Mouse (Mus musculus) embryonic facial prominence, embryonic 10.5 days (tissue): Measurements from ENCODE around the gene Slc39a9. TPM values are rescaled to one million over a fixed set of nuclear protein-coding genes. Genes with fewer than 3 reads are reported as not detected.
A peak's percentile ranks its signal among the peaks of the same experiment; 100 is the strongest.

Experiments
- DNase-seq: peaks from one replicate; pipeline ENCODE4 v3.0.0-alpha.2; 2017; ENCODE audit warnings: low spot score
- H3K27ac ChIP-seq: fragments of 300-500 bp; sonication (generic); replicated peaks from 2 replicates; pipeline ENCODE4 v1.5.1; 2016; ENCODE audit warnings: mild to moderate bottlenecking
- H3K27me3 ChIP-seq: fragments of 300-500 bp; sonication (generic); replicated peaks from 2 replicates; pipeline ENCODE4 v1.6.1; 2016; ENCODE audit warnings: low read depth, mild to moderate bottlenecking; ENCODE audit not compliant: poor library complexity, severe bottlenecking
- H3K36me3 ChIP-seq: fragments of 300-500 bp; sonication (generic); replicated peaks from 2 replicates; pipeline ENCODE4 v1.6.1; 2016; ENCODE audit warnings: mild to moderate bottlenecking, moderate library complexity
- H3K4me1 ChIP-seq: fragments of 300-500 bp; sonication (generic); 2 replicates; pipeline ENCODE4 v1.6.1; 2016
- H3K4me3 ChIP-seq: fragments of 300-500 bp; sonication (generic); 2 replicates; pipeline ENCODE4 v1.5.1; 2016; ENCODE audit warnings: mild to moderate bottlenecking, moderate library complexity
- H3K9me3 ChIP-seq: fragments of 300-500 bp; sonication (generic); 2 replicates; pipeline ENCODE4 v1.6.1; 2016; ENCODE audit warnings: mild to moderate bottlenecking
- WGBS: fragments of 180-500 bp; shearing (Covaris S2); methylation state at CpG from one replicate; pipeline ENCODE4 v1.1.7; 2016; 5-methylcytosine and 5-hydroxymethylcytosine counted together
- polyA plus RNA-seq: library from polyadenylated mRNA; unstranded; fragments of >200 nt; fragmentation: Nextera tagmentation; extraction: Ambion mirVana; gene quantifications from 2 replicates; pipeline ENCODE4 v1.2.1, GENCODE M21; 2016

The Slc39a9 gene
- polyA plus RNA-seq, 1 experiment from 2014 or later, result 24.6 TPM

DNA sequence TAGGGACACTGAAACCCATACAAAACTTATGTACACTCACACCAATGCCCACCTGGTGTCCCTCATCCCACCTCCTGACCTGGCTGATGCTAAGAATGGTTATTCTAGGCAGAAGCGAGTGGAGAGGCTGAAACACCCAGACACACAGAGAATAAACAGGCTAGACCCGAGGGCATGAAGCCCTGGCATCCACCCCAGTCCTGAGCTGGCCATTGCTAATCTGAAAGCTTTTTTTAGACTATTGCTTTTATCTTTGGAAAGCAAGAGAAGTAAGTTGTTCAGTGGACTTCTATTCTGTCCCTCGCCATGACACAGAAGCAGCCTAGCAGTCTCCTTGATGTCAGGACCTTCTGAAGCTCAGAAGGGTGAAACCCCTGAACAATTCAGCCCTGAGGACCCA lies 33.8 kb upstream of the Slc39a9 start:
- Histone ChIP-seq H3K36me3 (0 out of 2 replicates have a peak, but pooled peaks cover 2% of the 10 kb centered on the region), H3K27me3 (no peaks in the 10 kb centered on the region), H3K4me3 (no peak overlapping the region), H3K4me1 (no peaks in the 10 kb centered on the region), H3K9me3 (no peaks in the 10 kb centered on the region), H3K27ac (no peak overlapping the region)
- no peak for DNase-seq
- 78% methylated on average over 3 of the region's 3 CpGs for WGBS

DNA sequence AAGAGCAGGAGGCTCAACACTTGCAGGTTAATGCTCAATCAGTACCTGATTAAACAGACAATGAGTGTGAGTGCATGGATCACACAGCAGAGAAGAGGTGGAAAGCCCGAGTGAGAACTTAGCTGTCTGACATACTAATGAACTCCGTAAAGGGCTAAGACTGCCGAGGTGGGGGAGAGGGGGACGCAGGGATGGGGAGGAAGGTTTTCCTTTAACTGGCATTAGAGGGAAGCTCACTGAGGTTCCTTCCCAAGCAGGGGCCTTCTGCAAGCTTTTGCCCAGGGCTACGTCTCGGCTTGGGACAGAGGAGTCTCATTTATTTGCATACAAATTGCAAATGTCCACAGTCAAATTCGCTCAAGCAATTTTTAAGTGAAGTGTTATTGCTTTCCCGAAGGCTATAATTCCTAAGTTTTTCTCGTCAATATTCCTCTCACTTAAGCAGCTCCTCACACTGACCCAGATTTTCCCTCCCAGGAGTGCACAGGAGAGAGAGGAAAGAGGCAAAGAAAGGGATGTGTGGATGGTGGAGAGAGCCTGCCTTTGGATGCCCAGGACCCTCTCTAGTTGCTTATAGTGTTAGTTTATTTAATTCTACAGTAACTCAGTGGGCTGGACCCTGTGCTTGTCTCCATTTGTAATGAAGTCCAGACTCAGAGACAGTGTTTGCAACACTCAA lies 31.4 kb upstream of the Slc39a9 start:
- Histone ChIP-seq H3K36me3 (no peaks in the 10 kb centered on the region), H3K27me3 (no peaks in the 10 kb centered on the region), H3K27ac (no peak overlapping the region), H3K9me3 (no peaks in the 10 kb centered on the region), H3K4me3 (no peak overlapping the region), H3K4me1 (0 out of 2 replicates have a peak, but pooled peaks cover 4% of the 10 kb centered on the region)
- no peak for DNase-seq
- WGBS, result 57% methylated on average over 9 of the region's 9 CpGs

GRCm38 (mm10) chr12:80615371-80616257 lies 28.1 kb upstream of the Slc39a9 start:
- Histone ChIP-seq H3K4me3 (no peak overlapping the region), H3K4me1 (0 out of 2 replicates have a peak, but pooled peaks cover 4% of the 10 kb centered on the region), H3K27ac (no peak overlapping the region), H3K36me3 (no peaks in the 10 kb centered on the region), H3K9me3 (no peaks in the 10 kb centered on the region), H3K27me3 (no peaks in the 10 kb centered on the region)
- WGBS, result 70% methylated on average over 7 of the region's 7 CpGs
- no peak for DNase-seq

DNA sequence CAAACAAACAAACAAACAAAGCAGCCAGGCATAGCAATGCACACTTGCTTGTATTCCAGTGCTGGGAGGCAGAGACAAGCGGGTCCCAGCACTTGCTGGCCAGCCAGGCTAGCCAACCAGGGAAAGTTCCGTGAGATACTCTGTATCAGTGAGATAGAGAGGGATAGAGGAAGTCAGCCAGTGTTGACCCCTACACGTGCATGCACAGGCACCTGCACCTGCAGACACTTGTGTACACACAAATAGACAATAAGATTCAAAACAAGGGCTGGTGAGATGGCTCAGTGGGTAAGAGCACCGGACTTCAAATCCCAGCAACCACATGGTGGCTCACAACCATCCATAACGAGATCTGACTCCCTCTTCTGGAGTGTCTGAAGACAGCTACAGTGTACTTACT lies 23.2 kb upstream of the Slc39a9 start:
- no peak overlapping the region for H3K4me3 ChIP-seq
- H3K27me3 ChIP-seq, result no peaks in the 10 kb centered on the region
- 0 out of 2 replicates have a peak, but pooled peaks cover 4% of the 10 kb centered on the region for H3K4me1 ChIP-seq
- no peaks in the 10 kb centered on the region for H3K36me3 ChIP-seq
- 83% methylated on average over 5 of the region's 5 CpGs for WGBS
- DNase-seq, result no peak
- no peak overlapping the region for H3K27ac ChIP-seq
- H3K9me3 ChIP-seq, result no peaks in the 10 kb centered on the region

- no peaks in the 10 kb centered on the region for H3K27me3 ChIP-seq
- no peak overlapping the region for H3K4me3 ChIP-seq
- no peak overlapping the region for H3K27ac ChIP-seq
- no peaks in the 10 kb centered on the region for H3K9me3 ChIP-seq
- peaks cover 68% of the 10 kb centered on the region for H3K36me3 ChIP-seq
- H3K4me1 ChIP-seq, result peaks cover 15% of the 10 kb centered on the region
- DNase-seq, result no peak
- WGBS, result 90% methylated on average over 5 of the region's 5 CpGs
Observed at GRCm38 (mm10) chr12:80631790-80632189, 11.9 kb upstream of the Slc39a9 start.

DNA sequence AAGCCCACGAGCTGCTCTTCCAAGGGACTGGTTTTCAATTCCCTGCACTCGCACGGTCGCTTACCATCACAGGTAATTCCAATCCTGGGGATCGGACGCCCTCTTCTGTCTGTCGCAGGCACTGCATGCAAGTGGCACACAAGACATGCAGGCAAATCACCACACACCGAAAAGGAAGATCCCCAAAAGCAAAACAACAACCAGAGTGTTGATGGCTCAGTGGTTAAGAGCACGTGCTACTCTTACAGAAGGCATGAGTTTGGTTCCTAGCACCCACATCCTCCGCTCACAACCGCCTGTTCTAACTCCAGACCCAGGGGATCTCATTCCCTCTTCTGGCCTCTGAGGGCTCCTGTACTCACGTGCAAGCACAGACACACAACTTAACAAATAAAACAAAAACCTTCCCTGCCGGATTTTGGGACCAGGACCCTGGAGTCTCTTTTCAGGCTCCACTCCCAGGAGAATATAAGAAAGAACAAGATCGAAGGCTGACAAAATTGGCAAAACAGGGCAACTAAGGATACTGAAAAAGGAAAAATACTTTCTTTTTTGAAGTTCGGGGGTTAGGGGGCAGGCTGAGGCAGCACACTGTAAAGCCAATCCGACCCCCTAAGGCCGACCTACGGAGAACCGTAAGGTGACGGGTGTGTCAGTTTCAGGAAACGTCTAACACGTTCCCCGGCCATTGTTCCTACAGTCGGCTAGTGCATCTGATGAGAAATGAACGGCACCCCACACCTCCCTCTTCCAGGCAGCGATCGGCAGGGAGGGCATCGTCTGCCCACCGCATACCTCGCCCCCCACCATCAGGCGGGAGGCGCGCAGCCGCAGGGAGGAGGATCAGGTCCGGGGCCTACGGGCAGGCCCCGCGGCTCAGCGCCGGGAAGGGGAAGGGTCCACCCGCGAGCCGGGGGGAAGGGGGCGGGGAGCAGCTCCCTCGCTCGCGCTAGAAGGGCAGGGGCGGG lies 674 bp upstream of the Slc39a9 start:
- H3K36me3 ChIP-seq, result peaks cover 43% of the 10 kb centered on the region
- H3K4me3 ChIP-seq, result peak overlapping the region; percentile 99
- H3K27ac ChIP-seq, result peak overlapping the region; percentile 99
- H3K27me3 ChIP-seq, result no peaks in the 10 kb centered on the region
- DNase-seq, result peak; percentile 77
- H3K4me1 ChIP-seq, result peaks cover 34% of the 10 kb centered on the region
- 2% methylated on average over 48 of the region's 48 CpGs for WGBS
- no peaks in the 10 kb centered on the region for H3K9me3 ChIP-seq

- peak overlapping the region; percentile 99 for H3K27ac ChIP-seq
- peaks cover 34% of the 10 kb centered on the region for H3K4me1 ChIP-seq
- DNase-seq, result no peak
- no peaks in the 10 kb centered on the region for H3K9me3 ChIP-seq
- 10% methylated on average over 18 of the region's 18 CpGs for WGBS
- peaks cover 36% of the 10 kb centered on the region for H3K36me3 ChIP-seq
- H3K4me3 ChIP-seq, result peak overlapping the region; percentile 99
- H3K27me3 ChIP-seq, result no peaks in the 10 kb centered on the region
Observed at GRCm38 (mm10) chr12:80644506-80644868, 804 bp downstream of the Slc39a9 start.

DNA sequence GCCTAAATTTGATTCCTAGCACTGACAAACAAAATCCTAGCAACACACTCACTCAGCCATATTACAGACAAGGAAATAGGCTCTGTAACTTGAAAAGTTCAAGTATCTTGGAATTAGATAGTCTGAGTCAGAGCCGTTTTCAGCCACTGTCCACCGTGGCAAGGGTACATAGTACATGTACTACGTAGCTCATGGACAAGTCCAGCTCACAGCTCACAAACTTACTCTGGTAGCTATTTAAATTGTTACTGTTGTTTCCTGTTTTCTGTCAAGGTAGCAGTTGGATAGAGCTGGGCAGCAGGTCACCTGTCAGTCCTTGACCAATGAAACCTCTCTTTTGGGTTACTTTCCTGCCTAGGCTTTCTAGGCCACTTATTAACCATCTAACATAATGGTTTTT lies 2.7 kb downstream of the Slc39a9 start:
- H3K9me3 ChIP-seq, result no peaks in the 10 kb centered on the region
- DNase-seq, result no peak
- no peak overlapping the region for H3K4me3 ChIP-seq
- WGBS, result 93% methylated on average over 3 of the region's 3 CpGs
- no peaks in the 10 kb centered on the region for H3K27me3 ChIP-seq
- peaks cover 24% of the 10 kb centered on the region for H3K36me3 ChIP-seq
- H3K4me1 ChIP-seq, result peaks cover 34% of the 10 kb centered on the region
- H3K27ac ChIP-seq, result no peak overlapping the region

DNA sequence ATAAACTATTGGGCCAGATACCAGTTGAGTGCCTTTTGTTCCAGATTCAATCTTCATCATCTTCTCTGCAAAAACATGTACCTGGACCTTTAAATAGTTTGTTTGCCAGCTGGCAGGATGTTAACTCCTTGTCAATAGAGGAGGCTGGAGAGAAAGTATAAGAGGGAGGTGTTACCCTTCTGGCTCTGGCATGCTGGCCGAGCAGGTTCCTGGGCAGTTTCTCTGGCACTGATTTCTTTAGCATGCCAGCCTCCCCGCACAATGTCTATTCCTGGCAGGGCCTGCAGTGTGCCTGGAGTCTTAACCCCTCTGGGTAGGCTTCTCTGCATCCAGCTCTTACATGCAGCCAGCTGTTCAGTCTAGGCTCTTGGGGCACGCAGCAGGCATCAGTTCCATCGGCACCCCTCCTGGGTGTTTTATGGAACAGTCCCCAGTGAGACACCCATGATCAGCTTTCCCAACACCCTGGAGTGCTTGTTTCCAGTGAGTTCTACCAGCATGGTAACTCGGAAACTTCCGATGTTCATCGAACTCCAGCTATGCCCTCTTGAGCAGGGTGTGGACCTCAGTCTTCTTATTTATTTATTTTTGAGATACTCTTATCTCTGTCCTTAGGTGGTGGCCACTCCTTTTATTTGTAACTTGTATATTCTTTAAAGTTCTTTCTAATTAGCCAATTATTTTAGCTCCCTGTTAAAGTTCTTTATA lies 10.4 kb downstream of the Slc39a9 start:
- no peaks in the 10 kb centered on the region for H3K9me3 ChIP-seq
- H3K36me3 ChIP-seq, result peaks cover 6% of the 10 kb centered on the region
- H3K4me3 ChIP-seq, result no peak overlapping the region
- H3K27ac ChIP-seq, result no peak overlapping the region
- WGBS, result 95% methylated on average over 7 of the region's 7 CpGs
- DNase-seq, result no peak
- H3K4me1 ChIP-seq, result no peaks in the 10 kb centered on the region
- no peaks in the 10 kb centered on the region for H3K27me3 ChIP-seq

GRCm38 (mm10) chr12:80654659-80655025 lies 11.0 kb downstream of the Slc39a9 start:
- Histone ChIP-seq H3K4me1 (no peaks in the 10 kb centered on the region), H3K27me3 (no peaks in the 10 kb centered on the region), H3K27ac (no peak overlapping the region), H3K4me3 (no peak overlapping the region), H3K36me3 (peaks cover 6% of the 10 kb centered on the region), H3K9me3 (no peaks in the 10 kb centered on the region)
- WGBS, result 88% methylated on average over 3 of the region's 3 CpGs
- no peak for DNase-seq

- H3K27ac ChIP-seq, result no peak overlapping the region
- 91% methylated on average over 6 of the region's 6 CpGs for WGBS
- H3K36me3 ChIP-seq, result peaks cover 14% of the 10 kb centered on the region
- no peaks in the 10 kb centered on the region for H3K9me3 ChIP-seq
- DNase-seq, result no peak
- no peaks in the 10 kb centered on the region for H3K27me3 ChIP-seq
- no peak overlapping the region for H3K4me3 ChIP-seq
- no peaks in the 10 kb centered on the region for H3K4me1 ChIP-seq
Observed at GRCm38 (mm10) chr12:80658661-80659060, 15.0 kb downstream of the Slc39a9 start.

GRCm38 (mm10) chr12:80662322-80662721 lies 18.6 kb downstream of the Slc39a9 start:
- WGBS, result 92% methylated on average over 10 of the region's 10 CpGs
- H3K4me3 ChIP-seq, result no peak overlapping the region
- no peaks in the 10 kb centered on the region for H3K9me3 ChIP-seq
- no peak for DNase-seq
- H3K27ac ChIP-seq, result no peak overlapping the region
- H3K4me1 ChIP-seq, result no peaks in the 10 kb centered on the region
- no peaks in the 10 kb centered on the region for H3K27me3 ChIP-seq
- peaks cover 46% of the 10 kb centered on the region for H3K36me3 ChIP-seq
